Mouse (Mus musculus) CH12.LX (cell line): ENCODE data around the gene Cdk2. TPM values are rescaled to one million over a fixed set of nuclear protein-coding genes. Genes with fewer than 3 reads are reported as not detected.

ENCODE experiments used
- DNase-seq: peaks from one replicate; pipeline ENCODE4 v3.0.0-alpha.2; 2013; ENCODE audit errors: extremely low read depth
- H3K27ac ChIP-seq: 2 replicates; pipeline ENCODE4 v1.5.1; 2012; ENCODE audit warnings: low read depth, mild to moderate bottlenecking, control low read depth, moderate library complexity; ENCODE audit not compliant: insufficient read depth
- H3K27me3 ChIP-seq: replicated peaks from 2 replicates; pipeline ENCODE3; 2012; ENCODE audit warnings: inconsistent platforms
- H3K36me3 ChIP-seq, 2 experiments: replicated peaks in 1 of 2; 2 replicates each; pipeline versions ENCODE3 to v1.6.1; 2012; ENCODE audit warnings: inconsistent platforms in 1 of 2, low read length in 1 of 2, mild to moderate bottlenecking in 1 of 2, mixed read lengths in 1 of 2, moderate library complexity in 1 of 2; ENCODE audit not compliant: control insufficient read depth in 1 of 2, insufficient read depth in 1 of 2
- H3K4me1 ChIP-seq, 2 experiments: 2 replicates each; pipeline ENCODE4 v1.6.1; 2012; ENCODE audit warnings: inconsistent platforms in 1 of 2, moderate library complexity in 1 of 2; ENCODE audit not compliant: insufficient read depth in 2 of 2, control insufficient read depth in 1 of 2
- H3K4me2 ChIP-seq: 2 replicates; pipeline ENCODE4 v1.6.1; 2012; ENCODE audit warnings: low read depth, mild to moderate bottlenecking, control low read depth; ENCODE audit not compliant: poor library complexity, insufficient read depth, severe bottlenecking
- H3K4me3 ChIP-seq, 3 experiments: fragments of 150-350 bp in 1 of 3; sonication (generic) in 1 of 3; replicated peaks in 1 of 3; 2 replicates each; pipeline versions ENCODE3 to v1.5.1; 2011 to 2012; ENCODE audit warnings: low read depth in 2 of 3, low read length in 2 of 3, mild to moderate bottlenecking in 2 of 3, moderate library complexity in 2 of 3, control low read depth in 1 of 3, improper control_type of control experiment in 1 of 3, inconsistent platforms in 1 of 3, mixed read lengths in 1 of 3; ENCODE audit not compliant: poor library complexity in 1 of 3
- H3K79me2 ChIP-seq: replicated peaks from 2 replicates; pipeline ENCODE4 v1.6.1; 2012; ENCODE audit warnings: mild to moderate bottlenecking, moderate library complexity; ENCODE audit not compliant: control insufficient read depth, poor library complexity, insufficient read depth, severe bottlenecking; ENCODE audit errors: extremely low read depth
- H3K9ac ChIP-seq: 2 replicates; pipeline ENCODE4 v1.6.1; 2012; ENCODE audit warnings: low read depth, mild to moderate bottlenecking, control low read depth, moderate library complexity; ENCODE audit not compliant: insufficient read depth
- H3K9me3 ChIP-seq: replicated peaks from 2 replicates; pipeline ENCODE3; 2012; ENCODE audit warnings: low read length, inconsistent platforms, mixed read lengths
- BHLHE40 ChIP-seq: IDR thresholded peaks from 2 replicates; pipeline ENCODE4 v1.6.1; 2011; ENCODE audit warnings: mild to moderate bottlenecking, low read depth, low read length, improper control_type of control experiment
- CHD2 ChIP-seq: IDR thresholded peaks from 2 replicates; pipeline ENCODE4 v1.6.1; 2011; ENCODE audit warnings: low read length, improper control_type of control experiment
- CTCF ChIP-seq, 2 experiments: IDR thresholded peaks in 1 of 2; conservative IDR thresholded peaks in 1 of 2; 2 replicates each; pipeline ENCODE4 v1.5.1; 2011 to 2012; ENCODE audit warnings: low read depth in 2 of 2, low read length in 2 of 2, improper control_type of control experiment in 1 of 2, inconsistent platforms in 1 of 2, mild to moderate bottlenecking in 1 of 2, moderate library complexity in 1 of 2
- E2F4 ChIP-seq: IDR thresholded peaks from 2 replicates; pipeline ENCODE4 v1.6.1; 2011; ENCODE audit warnings: low read depth, low read length, improper control_type of control experiment; ENCODE audit not compliant: insufficient replicate concordance
- EP300 ChIP-seq: IDR thresholded peaks from 2 replicates; pipeline ENCODE4 v1.6.1; 2011; ENCODE audit warnings: low read length, improper control_type of control experiment
- MAX ChIP-seq: IDR thresholded peaks from 2 replicates; pipeline ENCODE4 v1.6.1; 2011; ENCODE audit warnings: low read length, improper control_type of control experiment
- MXI1 ChIP-seq: IDR thresholded peaks from 2 replicates; pipeline ENCODE4 v1.6.1; 2011; ENCODE audit warnings: mild to moderate bottlenecking, low read depth, low read length, improper control_type of control experiment
- MYC ChIP-seq: IDR thresholded peaks from 2 replicates; pipeline ENCODE4 v1.6.1; 2011; ENCODE audit warnings: low read depth, mild to moderate bottlenecking, improper control_type of control experiment, low read length
- RCOR1 ChIP-seq: conservative IDR thresholded peaks from 2 replicates; pipeline ENCODE4 v1.6.1; 2012; ENCODE audit warnings: low read depth, mild to moderate bottlenecking, inconsistent platforms, low read length, improper control_type of control experiment
- SIN3A ChIP-seq: IDR thresholded peaks from 2 replicates; pipeline ENCODE4 v1.6.1; 2012; ENCODE audit warnings: low read length, improper control_type of control experiment, inconsistent platforms
- UBTF ChIP-seq: IDR thresholded peaks from 2 replicates; pipeline ENCODE4 v1.6.1; 2012; ENCODE audit warnings: low read depth, mild to moderate bottlenecking, inconsistent platforms, low read length, improper control_type of control experiment, moderate library complexity
- USF1 ChIP-seq: IDR thresholded peaks from 2 replicates; pipeline ENCODE4 v1.6.1; 2014; ENCODE audit warnings: low read depth, mild to moderate bottlenecking, inconsistent platforms, low read length, improper control_type of control experiment
- USF2 ChIP-seq: conservative IDR thresholded peaks from 2 replicates; pipeline ENCODE4 v1.6.1; 2011; ENCODE audit warnings: low read depth, low read length, improper control_type of control experiment
- ZKSCAN1 ChIP-seq: IDR thresholded peaks from 2 replicates; pipeline ENCODE4 v1.6.1; 2012; ENCODE audit warnings: low read depth, inconsistent platforms, low read length, improper control_type of control experiment, borderline replicate concordance
- ZNF384 ChIP-seq: IDR thresholded peaks from 2 replicates; pipeline ENCODE4 v1.6.1; 2012; ENCODE audit warnings: low read depth, low read length, improper control_type of control experiment, inconsistent platforms
- dilution Hi-C: fragments of 300-500 bp; cut with MboI; formaldehyde crosslinking; loops from 2 replicates; pipeline ENCODE4 v1.14.3; 2020; ENCODE audit warnings: low sequenced_read_pairs; ENCODE audit not compliant: extremely low pct_unique_long_range_greater_than_20kb, extremely low pct_ligation_motif_present
- in situ Hi-C: fragments of 300-500 bp; cut with MboI; formaldehyde crosslinking; loops from 3 replicates; pipeline ENCODE4 v1.14.3; 2019; ENCODE audit warnings: low sequenced_read_pairs, low pct_ligation_motif_present, low pct_unique_long_range_greater_than_20kb, mixed read lengths
- polyA plus RNA-seq: library from polyadenylated mRNA; unstranded; fragments of >175 nt; gene quantifications from 2 replicates; pipeline ENCODE4 v1.2.1, GENCODE M21; 2012; ENCODE audit warnings: low read depth; ENCODE audit not compliant: insufficient read length
- total RNA-seq, 2 experiments: library from RNA; depleted of rRNA; stranded (reverse); fragments of 300-350 nt in 1 of 2; fragments of >200 nt in 1 of 2; gene quantifications; 2 replicates each; pipeline ENCODE4 v1.2.3; 2012 to 2014

Gene Cdk2
- total and polyA plus RNA-seq, 3 experiments, result 38.9 to 89.2 (median 79.3) TPM

GRCm38 (mm10) chr10:128737435-128737834 is 32.6 kb upstream of the Cdk2 start:
- dilution Hi-C loops, result no loop called here
- H3K9ac ChIP-seq, result no peak overlapping the region
- peak; percentile 62 for DNase-seq

GRCm38 (mm10) chr10:128731992-128732391 is 27.2 kb upstream of the Cdk2 start:
- no peak for DNase-seq
- Histone ChIP-seq H3K9ac (no peak overlapping the region), H3K36me3 (peaks cover 21 to 59% of the 10 kb centered on the region in 2 experiments), H3K4me2 (no peak overlapping the region), H3K9me3 (peaks cover 11% of the 10 kb centered on the region), H3K27me3 (no peaks in the 10 kb centered on the region), H3K4me1 (peaks cover 6 to 15% of the 10 kb centered on the region in 2 experiments; a peak in 3 of 4 replicates), H3K79me2 (no peaks in the 10 kb centered on the region), H3K27ac (no peak overlapping the region), H3K4me3 (no peak overlapping the region)
- in situ Hi-C loops, result loop anchor here (5.0 kb wide), 1 partner anchor 160 kb away; the partner anchor contains the start of gene Gdf11
- dilution Hi-C loops, result no loop called here
- TF ChIP-seq UBTF (no peak), ZKSCAN1 (no peak), EP300 (no peak), MXI1 (no peak), MYC (no peak), CTCF (conservative IDR thresholded peaks at IDR 0.05 in 1 of 2, IDR thresholded peaks at IDR 0.05 in 1 of 2; ENCODE audit: low read depth in 2 of 2, low read length in 2 of 2) (no peak), RCOR1 (no peak)

More at GRCm38 (mm10) chr10:128737435-128737834, 32.6 kb upstream of the Cdk2 start:
- TF ChIP-seq USF2 (peak; percentile 61), CHD2 (no peak), BHLHE40 (peak; percentile 66), E2F4 (no peak), MYC (0 out of 2 replicates have a peak, but pooled peaks have one; percentile 21), USF1 (peak; percentile 82), SIN3A (peak; percentile 29; the same call in 1 of the 2 replicates), ZNF384 (no peak), MAX (peak; percentile 62; the same call in 1 of the 2 replicates), MXI1 (peak; percentile 80)
- TF ChIP-seq, all 38 proteins: peak for 7
- H3K4me1 ChIP-seq, result peaks cover 6 to 20% of the 10 kb centered on the region in 2 experiments; a peak in 3 of 4 replicates
- in situ Hi-C loops, result no loop called here
- H3K27me3 ChIP-seq, result no peaks in the 10 kb centered on the region
- H3K4me2 ChIP-seq, result peak overlapping the region; percentile 39
- H3K79me2 ChIP-seq, result no peaks in the 10 kb centered on the region
- H3K27ac ChIP-seq, result no peak overlapping the region
- H3K36me3 ChIP-seq, result peaks cover 17 to 19% of the 10 kb centered on the region in 2 experiments
- peaks cover 11% of the 10 kb centered on the region for H3K9me3 ChIP-seq
- H3K4me3 ChIP-seq, result peak overlapping the region; percentile 6 to 30 (median 15)
